Mouse (Mus musculus): Measurements from ENCODE around the gene Misp. TPM values are rescaled to one million over a fixed set of nuclear protein-coding genes. Genes with fewer than 3 reads are reported as not detected.

Misp gene
- total RNA-seq, 4 experiments from 2014 or later = not detected

DNA sequence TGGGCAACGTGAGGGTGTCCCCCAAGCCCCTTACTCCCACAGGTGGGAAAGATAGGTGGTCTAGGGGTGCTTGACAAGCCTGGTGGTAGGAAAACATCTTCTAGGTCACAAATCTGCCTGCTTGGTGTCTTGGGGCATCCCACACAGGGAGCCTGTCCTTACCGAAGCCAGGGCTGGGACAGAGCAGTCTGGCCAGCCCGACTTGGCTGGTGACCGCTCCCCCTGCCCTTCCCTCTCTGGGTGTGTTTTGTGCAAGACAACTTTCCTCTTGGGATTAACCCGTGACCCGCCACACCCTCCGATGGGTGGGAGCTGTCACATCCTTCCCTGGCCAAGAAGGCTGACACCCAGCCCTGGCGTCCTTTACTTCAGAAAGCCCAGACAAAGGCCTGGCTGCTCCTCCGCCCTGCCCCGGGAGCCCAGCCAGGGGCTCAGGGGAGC, 26.3 kb upstream of the Misp start:
- DNase-seq (ENCODE audit: low spot score in 2 of 2) = peak; percentile 80 to 90

DNA sequence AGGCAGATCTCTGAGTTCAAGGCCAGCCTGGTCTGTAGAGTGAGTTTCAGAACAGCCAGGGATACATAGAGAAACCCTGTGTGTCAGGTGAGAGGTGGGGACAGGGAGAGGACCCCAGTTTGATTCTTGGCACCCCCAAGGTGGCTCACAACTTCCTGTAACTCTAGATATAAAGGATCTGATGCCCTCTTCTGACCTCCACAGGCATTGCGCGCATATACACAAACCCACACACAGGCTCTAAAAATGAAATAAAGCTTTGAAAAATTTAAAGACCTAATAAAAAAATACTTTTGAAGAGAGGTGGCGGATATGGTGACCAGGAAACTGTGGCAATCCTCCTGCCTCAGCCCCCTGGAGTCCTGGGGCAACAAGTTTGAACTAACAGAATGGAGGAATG, 24.9 kb upstream of the Misp start:
- DNase-seq (ENCODE audit: low spot score in 2 of 2) = no peak

GRCm38 (mm10) chr10:79797326-79797725, 23.5 kb upstream of the Misp start:
- peak in 1 of 2 experiments; percentile 60 for DNase-seq (ENCODE audit: low spot score in 2 of 2)

DNA sequence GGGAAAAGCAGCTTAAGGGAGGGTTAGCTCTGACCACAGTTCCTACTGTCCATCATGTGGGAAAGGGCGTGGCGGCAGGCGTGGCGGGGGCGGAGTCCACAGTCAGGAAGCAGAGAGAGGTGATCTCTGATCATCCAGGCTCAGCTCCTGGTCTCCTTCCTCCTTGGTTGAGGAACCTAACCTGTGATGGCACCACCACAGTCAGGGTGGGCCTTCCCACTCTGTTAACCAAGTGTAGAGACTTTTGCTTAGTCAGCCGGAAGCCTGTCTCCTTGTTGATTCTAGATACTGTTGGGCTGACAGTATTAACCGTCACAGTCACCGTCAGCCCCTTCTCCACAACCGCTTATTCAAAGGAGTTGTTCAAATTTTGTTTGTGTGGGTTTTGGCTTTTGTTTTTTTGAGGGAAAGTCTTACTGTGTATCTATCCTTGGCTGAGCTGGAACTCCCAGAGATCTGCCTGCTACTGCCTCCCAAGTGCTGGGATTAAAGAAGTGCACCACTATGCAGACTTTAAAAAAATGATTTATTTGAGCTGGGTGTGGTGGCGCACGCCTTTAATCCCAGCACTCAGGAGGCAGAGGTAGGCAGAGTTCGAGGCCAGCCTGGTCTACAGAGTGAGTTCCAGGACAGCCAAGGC, 22.4 kb upstream of the Misp start:
- DNase-seq (ENCODE audit: low spot score in 2 of 2) = no peak

- no peak for DNase-seq (ENCODE audit: low spot score in 2 of 2)
Observed at GRCm38 (mm10) chr10:79800508-79800907, 20.3 kb upstream of the Misp start.

GRCm38 (mm10) chr10:79801837-79802236, 19.0 kb upstream of the Misp start:
- DNase-seq (ENCODE audit: low spot score in 2 of 2) = no peak

DNA sequence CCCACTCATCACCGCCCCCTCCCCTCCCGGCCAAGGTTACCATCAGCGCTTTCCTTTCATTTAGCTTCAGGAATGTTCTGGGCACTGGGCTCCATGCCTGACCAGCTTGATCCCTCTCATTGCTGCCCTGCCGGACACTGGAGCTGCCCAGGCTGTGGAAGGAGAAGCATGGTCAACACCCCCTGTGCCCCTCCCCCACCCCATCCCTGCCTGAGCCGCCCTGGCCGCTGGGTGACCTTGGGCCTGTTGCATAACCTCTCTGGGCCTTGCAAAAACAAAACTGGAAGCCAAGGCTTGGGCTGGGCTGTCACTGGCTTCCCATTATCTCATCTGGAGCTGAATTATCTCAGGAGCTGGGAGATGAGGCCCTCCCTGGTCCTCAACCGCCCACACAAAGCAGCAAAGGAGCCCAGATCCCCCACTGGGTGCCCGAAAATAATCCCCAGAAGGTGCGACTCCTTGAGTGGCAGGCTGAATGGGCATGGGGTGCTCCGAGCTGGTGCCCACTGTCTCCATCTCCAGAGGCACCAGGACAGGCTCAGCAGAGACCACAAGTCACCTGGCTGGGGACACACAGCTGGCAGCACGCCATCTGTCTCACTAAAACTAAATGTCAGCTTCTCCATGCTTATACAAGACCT, 18.3 kb upstream of the Misp start:
- DNase-seq (ENCODE audit: low spot score in 2 of 2) = peak; percentile 45 to 63

DNA sequence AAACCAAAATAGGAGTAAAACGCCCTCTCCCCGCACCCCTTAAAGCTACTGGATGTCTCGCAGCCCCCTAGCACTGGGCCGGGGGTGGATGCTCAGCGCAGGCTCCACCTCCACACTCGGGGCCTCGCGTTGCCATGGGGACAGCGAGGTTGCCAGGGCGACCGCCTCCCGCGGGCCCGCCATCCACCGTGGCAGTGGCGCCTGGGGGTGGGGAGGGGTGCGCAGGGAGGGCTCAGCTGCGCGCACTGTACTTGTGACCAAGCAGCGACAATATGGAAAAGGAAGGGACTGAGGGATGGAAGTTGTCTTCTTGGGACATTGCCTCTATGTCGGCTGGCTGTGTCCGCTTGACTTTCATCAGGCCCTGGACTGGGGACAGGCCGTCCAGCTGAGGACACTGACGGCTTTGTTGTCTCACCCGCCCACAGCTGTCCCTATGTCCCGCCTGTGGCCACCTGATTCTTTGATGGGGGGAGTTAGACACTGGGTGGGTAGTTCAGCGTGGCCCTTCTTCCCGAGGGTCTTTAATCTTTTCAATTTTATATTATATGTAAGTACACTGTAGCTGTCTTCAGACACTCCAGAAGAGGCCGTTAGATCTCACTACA, 17.0 kb upstream of the Misp start:
- DNase-seq (ENCODE audit: low spot score in 2 of 2) = no peak

GRCm38 (mm10) chr10:79805636-79806035, 15.2 kb upstream of the Misp start:
- DNase-seq (ENCODE audit: low spot score in 2 of 2) = no peak

DNA sequence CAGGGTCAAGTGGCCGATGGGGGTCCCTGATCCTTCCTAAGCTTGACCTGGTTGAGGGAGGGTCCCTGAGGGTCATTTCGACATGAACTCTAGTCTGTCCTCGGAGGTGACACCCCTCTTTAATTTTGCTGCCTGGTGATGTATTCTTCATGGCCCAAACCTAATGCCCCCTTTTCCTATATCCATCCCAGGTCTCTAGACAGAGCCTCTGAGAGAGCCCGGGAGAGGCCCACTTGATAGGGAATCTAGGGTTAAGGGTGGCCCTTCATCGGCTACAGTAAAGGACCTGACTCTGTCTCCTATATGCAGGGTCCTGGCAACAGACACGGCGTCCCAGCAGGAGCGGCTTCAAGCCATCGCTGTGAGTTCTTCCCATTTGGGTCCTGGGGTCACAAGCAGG, 14.5 kb upstream of the Misp start:
- no peak for DNase-seq (ENCODE audit: low spot score in 2 of 2)

- no peak for DNase-seq (ENCODE audit: low spot score in 2 of 2)
Observed at GRCm38 (mm10) chr10:79806972-79807371, 13.8 kb upstream of the Misp start.

DNA sequence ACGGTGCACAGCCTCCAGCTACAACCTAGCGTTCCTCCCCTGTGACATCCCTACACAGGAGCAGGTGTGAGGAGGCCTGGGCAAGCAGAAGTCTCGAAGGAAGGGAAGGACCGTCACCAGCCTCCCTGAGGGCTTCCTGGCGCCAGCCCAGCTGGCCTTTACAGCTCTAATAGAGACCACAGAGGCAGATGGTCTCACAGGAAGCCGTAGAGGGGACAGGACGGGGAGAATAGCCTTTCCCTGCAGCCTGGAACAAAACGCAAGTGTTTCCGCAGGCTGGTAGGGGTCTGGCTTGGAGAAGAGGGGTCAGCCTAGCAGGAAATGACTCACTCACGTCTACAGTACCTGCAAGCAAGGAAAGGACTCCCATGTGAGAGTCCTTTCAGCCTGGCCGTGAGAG, 13.0 kb upstream of the Misp start:
- no peak for DNase-seq (ENCODE audit: low spot score in 2 of 2)

- DNase-seq (ENCODE audit: low spot score in 2 of 2) = no peak
Observed at GRCm38 (mm10) chr10:79808728-79809127, 12.1 kb upstream of the Misp start.

- peak; percentile 57 to 65 for DNase-seq (ENCODE audit: low spot score in 2 of 2)
Observed at GRCm38 (mm10) chr10:79811736-79812637, 8.8 kb upstream of the Misp start.

- DNase-seq (ENCODE audit: low spot score in 2 of 2) = no peak
Observed at GRCm38 (mm10) chr10:79814271-79814842, 6.4 kb upstream of the Misp start.

- DNase-seq (ENCODE audit: low spot score in 2 of 2) = no peak
Observed at GRCm38 (mm10) chr10:79815671-79816494, 4.9 kb upstream of the Misp start.

- no peak for DNase-seq (ENCODE audit: low spot score in 2 of 2)
Observed at GRCm38 (mm10) chr10:79817111-79817510, 3.7 kb upstream of the Misp start.

DNA sequence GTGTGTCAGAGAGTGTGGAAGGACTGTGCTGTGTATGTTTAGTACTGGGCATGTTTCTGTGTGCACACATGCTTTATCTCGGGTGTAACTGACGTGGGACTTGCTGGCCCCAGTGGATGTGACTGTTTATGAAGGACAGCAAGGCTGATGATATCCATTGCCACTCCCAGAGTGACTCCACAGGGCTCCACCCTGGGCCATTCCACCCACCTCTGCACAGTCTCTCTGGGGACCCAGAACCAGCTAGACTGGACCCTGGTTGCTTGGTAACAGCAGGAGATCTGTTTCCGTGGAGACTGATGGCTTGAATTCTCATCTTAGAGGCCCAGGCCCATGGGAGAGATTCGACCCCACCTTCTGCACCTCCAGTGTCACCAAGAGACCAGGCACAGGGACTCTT, 2.6 kb upstream of the Misp start:
- DNase-seq (ENCODE audit: low spot score in 2 of 2) = no peak

- DNase-seq (ENCODE audit: low spot score in 2 of 2) = no peak
Observed at GRCm38 (mm10) chr10:79819606-79820005, 1.2 kb upstream of the Misp start.

DNA sequence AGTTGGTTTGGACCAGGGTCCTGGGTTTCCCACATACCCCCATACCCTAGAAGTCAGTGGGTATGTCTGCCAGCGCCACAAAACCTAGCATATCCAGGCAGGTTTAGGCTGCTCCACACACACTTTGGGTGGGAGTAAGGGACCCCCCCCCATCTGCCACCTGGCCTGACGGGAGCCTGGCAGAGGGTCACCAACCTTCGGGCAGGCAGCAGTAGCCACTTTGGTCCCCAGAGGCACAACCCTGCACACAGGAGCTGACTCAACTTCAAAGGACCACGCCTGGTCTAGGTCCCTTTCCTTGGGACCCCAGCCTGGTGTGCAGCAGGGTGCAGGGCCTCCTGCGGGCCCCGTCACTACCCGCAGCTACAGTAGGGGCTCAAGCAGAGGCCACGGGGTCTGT, 512 bp upstream of the Misp start:
- no peak for DNase-seq (ENCODE audit: low spot score in 2 of 2)

GRCm38 (mm10) chr10:79821731-79822130, 942 bp downstream of the Misp start:
- no peak for DNase-seq (ENCODE audit: low spot score in 2 of 2)

All from gastrocnemius, adult 8-10 months (tissue).